10 mouse cellular contexts compared by ENCODE assay signal in the genomic region with DNA sequence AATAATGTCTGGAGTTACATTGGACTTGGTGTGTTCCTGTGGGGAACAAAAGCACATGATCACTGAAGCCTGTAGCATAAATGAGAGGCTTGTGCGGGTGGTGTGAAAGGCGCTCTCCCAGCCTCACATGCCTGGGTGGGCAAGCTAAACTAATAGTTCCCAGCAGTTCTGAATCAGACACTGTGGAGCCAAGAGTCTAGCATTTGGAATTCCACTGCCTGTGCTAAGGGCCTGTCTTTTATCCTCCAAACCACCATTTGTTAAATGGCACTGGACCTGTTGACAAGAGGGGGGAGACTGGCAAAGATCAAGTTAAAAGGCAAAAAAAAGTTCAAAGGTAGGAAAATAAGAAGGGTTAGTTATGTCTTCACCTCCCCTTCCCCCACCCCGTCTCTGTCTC. TPM values are rescaled to one million over a fixed set of nuclear protein-coding genes. Genes with fewer than 3 reads are reported as not detected.
DNase-seq lines count a peak whose midpoint lies in the region; ATAC-seq lines count a peak whose summit lies in the region.
"Had no signal": no experiment of that assay in that cellular context is flagged by ENCODE, and none has a peak within 500 bp of the region (broad histone marks: within the 10 kb centered on the region; RNA-seq: fewer than 3 reads in every experiment).

No protein-coding gene starts in this region.

- H3K4me3 ChIP-seq in kidney, embryonic 14.5 days (ENCODE audit: low read length), result no peak overlapping the region
- no peak overlapping the region for H3K4me3 ChIP-seq in hindbrain, embryonic 15.5 days
- no peak overlapping the region for H3K4me3 ChIP-seq in neural tube, embryonic 14.5 days (ENCODE audit: low read depth, low read length)

- WGBS in kidney, embryonic 14.5 days, result 30% methylated on average over 3 of the region's 3 CpGs
- WGBS in hindbrain, embryonic 15.5 days, result 38% methylated on average over 3 of the region's 3 CpGs
- WGBS in neural tube, embryonic 14.5 days, result 43% methylated on average over 3 of the region's 3 CpGs

- no peak overlapping the region for H3K9ac ChIP-seq in kidney, embryonic 14.5 days (ENCODE audit: low read depth, low read length)
- no peak overlapping the region for H3K9ac ChIP-seq in hindbrain, embryonic 15.5 days
- H3K9ac ChIP-seq in neural tube, embryonic 14.5 days (replicated peaks; ENCODE audit: low read depth, low read length), result no peak overlapping the region

- H3K36me3 ChIP-seq in kidney, embryonic 14.5 days (ENCODE audit: control insufficient read depth, insufficient read depth, low read length), result no peaks in the 10 kb centered on the region
- H3K36me3 ChIP-seq in hindbrain, embryonic 15.5 days, result no peaks in the 10 kb centered on the region
- H3K36me3 ChIP-seq in neural tube, embryonic 14.5 days (ENCODE audit: control insufficient read depth, insufficient read depth, low read length), result no peaks in the 10 kb centered on the region

- H3K4me1 ChIP-seq in kidney, embryonic 14.5 days (ENCODE audit: control insufficient read depth, insufficient read depth, low read length), result peaks cover 23% of the 10 kb centered on the region
- peaks cover 21% of the 10 kb centered on the region for H3K4me1 ChIP-seq in hindbrain, embryonic 15.5 days (replicated peaks)
- 0 out of 2 replicates have a peak, but pooled peaks cover 2% of the 10 kb centered on the region for H3K4me1 ChIP-seq in neural tube, embryonic 14.5 days (ENCODE audit: control insufficient read depth, insufficient read depth, low read length)

- no peaks in the 10 kb centered on the region for H3K9me3 ChIP-seq in kidney, embryonic 14.5 days (ENCODE audit: control insufficient read depth, low read length)
- H3K9me3 ChIP-seq in hindbrain, embryonic 15.5 days, result no peaks in the 10 kb centered on the region
- no peaks in the 10 kb centered on the region for H3K9me3 ChIP-seq in neural tube, embryonic 14.5 days (ENCODE audit: control insufficient read depth, low read length)

- H3K27ac ChIP-seq in kidney, embryonic 14.5 days (ENCODE audit: low read depth, low read length), result peak overlapping the region; percentile 82
- H3K27ac ChIP-seq in hindbrain, embryonic 15.5 days (replicated peaks), result peak overlapping the region; percentile 68
- 0 out of 2 replicates have a peak overlapping the region, but pooled peaks have one; percentile 23 for H3K27ac ChIP-seq in neural tube, embryonic 14.5 days (ENCODE audit: low read depth, low read length)
- H3K27ac ChIP-seq: macrophage had no signal

- no peaks in the 10 kb centered on the region for H3K27me3 ChIP-seq in kidney, embryonic 14.5 days (ENCODE audit: control insufficient read depth, insufficient read depth, low read length)
- H3K27me3 ChIP-seq in hindbrain, embryonic 15.5 days, result no peaks in the 10 kb centered on the region
- H3K27me3 ChIP-seq in neural tube, embryonic 14.5 days (ENCODE audit: control insufficient read depth, insufficient read depth, low read length), result no peaks in the 10 kb centered on the region

- DNase-seq in kidney, adult 11 months, result no peak
- DNase-seq in embryo, embryonic 11.5 days (ENCODE audit: low read depth, low spot score), result peak; percentile 41
- no peak for DNase-seq in right cerebral cortex, postnatal 36 days (ENCODE audit: low spot score in 2 of 2)
- no peak for DNase-seq in B cell, adult 2 months
- DNase-seq: spleen, adult 18-20 months had no signal

- H3K4me2 ChIP-seq in kidney, embryonic 14.5 days (replicated peaks; ENCODE audit: low read depth, low read length), result no peak overlapping the region
- no peak overlapping the region for H3K4me2 ChIP-seq in hindbrain, embryonic 15.5 days
- H3K4me2 ChIP-seq in neural tube, embryonic 14.5 days (ENCODE audit: low read depth, low read length), result no peak overlapping the region

- peak; percentile 77; the same call in 1 of the 2 replicates for ATAC-seq in kidney, embryonic 14.5 days (ENCODE audit: low FRiP score, low TSS enrichment)
- ATAC-seq in hindbrain, embryonic 15.5 days (ENCODE audit: low FRiP score, low read depth), result peak; percentile 65; the same call in 1 of the 2 replicates
- peak; percentile 31; the same call in 1 of the 2 replicates for ATAC-seq in neural tube, embryonic 14.5 days (ENCODE audit: low read depth)
- ATAC-seq in megakaryocyte-erythroid progenitor cell, adult 5-6 weeks (replicated peaks; ENCODE audit: low FRiP score, low TSS enrichment, poor library complexity, severe bottlenecking), result no peak

RNA-seq across cellular contexts. Expression of a gene that starts 18.3 kb away (rescaled TPM):
- polyA plus RNA-seq in kidney, embryonic 14.5 days (2014; fragmentation: Nextera tagmentation; extraction: Ambion mirVana), result 26.6 and 44.4 TPM in 2 replicates
- polyA plus RNA-seq in hindbrain, embryonic 15.5 days (2015; fragmentation: Nextera tagmentation; extraction: Ambion mirVana), result 48.0 and 50.8 TPM in 2 replicates
- 48.8 and 51.2 TPM in 2 replicates for polyA plus RNA-seq in neural tube, embryonic 14.5 days (2014; fragmentation: Nextera tagmentation; extraction: Ambion mirVana)
- total RNA-seq in megakaryocyte-erythroid progenitor cell, adult 5-6 weeks (2014; fragmentation: Nextera tagmentation), result 17.0 and 20.8 TPM in 2 replicates
- total RNA-seq in megakaryocyte-erythroid progenitor cell, adult 5-6 weeks (2017), result 10.4 and 18.8 TPM in 2 replicates

RNA-seq across cellular contexts. Expression of a gene that starts 46.7 kb away (rescaled TPM):
- polyA plus RNA-seq in kidney, embryonic 14.5 days (2014; fragmentation: Nextera tagmentation; extraction: Ambion mirVana), result 4.5 and 5.7 TPM in 2 replicates
- 13.0 and 13.7 TPM in 2 replicates for polyA plus RNA-seq in hindbrain, embryonic 15.5 days (2015; fragmentation: Nextera tagmentation; extraction: Ambion mirVana)
- 4.4 and 5.1 TPM in 2 replicates for polyA plus RNA-seq in neural tube, embryonic 14.5 days (2014; fragmentation: Nextera tagmentation; extraction: Ambion mirVana)
- total RNA-seq in megakaryocyte-erythroid progenitor cell, adult 5-6 weeks (2014; fragmentation: Nextera tagmentation), result 0.27 and 1.5 TPM in 2 replicates
- total RNA-seq in megakaryocyte-erythroid progenitor cell, adult 5-6 weeks (2017), result 0.76 TPM in 1 of 2 replicates, not detected in the other

Comparison
In these comparisons a context has a peak if more than half of its experiments do, and no peak if none do; other contexts are left out.
1. H3K27ac ChIP-seq: peak in every context shown above with its lines; median percentile 82 in kidney, embryonic 14.5 days; 68 in hindbrain, embryonic 15.5 days; 23 in neural tube, embryonic 14.5 days.